Mouse (Mus musculus) megakaryocyte, adult 5-6 weeks (primary cell): ENCODE results near the gene Igf2bp1. TPM values are rescaled to one million over a fixed set of nuclear protein-coding genes. Genes with fewer than 3 reads are reported as not detected.

Experiments
- ATAC-seq: 2 replicates; pipeline ENCODE4 v1.8.0; 2016; ENCODE audit warnings: mild to moderate bottlenecking, inconsistent platforms; ENCODE audit not compliant: poor library complexity, severe bottlenecking
- total RNA-seq, 2 experiments: library from RNA; stranded (forward) in 1 of 2; stranded (reverse) in 1 of 2; fragments of 153-499, 151-499 nt in 1 of 2; fragments of 221-1000, 200-1000 nt in 1 of 2; gene quantifications; 2 replicates each; pipeline versions ENCODE4 v1.2.3 to v1.2.4; 2015 to 2017

Igf2bp1 gene
- total RNA-seq, 2 experiments from 2014 or later = not detected

- peak; percentile 63 for ATAC-seq
These were observed 97.8 kb downstream of the Igf2bp1 start for GRCm38 (mm10) chr11:95907805-95908524.

Other genes starting within 250 kb of the Igf2bp1 start
- 12.6 and 17.3 TPM in 2 replicates for gene Phospho1, start 181.4 kb downstream of the Igf2bp1 start, total RNA-seq (2015)
- 2.3 TPM in 1 of 2 replicates, not detected in the other for gene Phospho1, start 181.4 kb downstream of the Igf2bp1 start, total RNA-seq (2017)
- gene Gngt2, start 168.7 kb downstream of the Igf2bp1 start, total RNA-seq (2015) = 92.0 and 95.7 TPM in 2 replicates
- 64.0 and 66.6 TPM in 2 replicates for gene Gngt2, start 168.7 kb downstream of the Igf2bp1 start, total RNA-seq (2017)
- gene Abi3, start 163.5 kb downstream of the Igf2bp1 start, total RNA-seq (2015) = 14.7 and 19.8 TPM in 2 replicates
- 13.7 and 20.0 TPM in 2 replicates for gene Abi3, start 163.5 kb downstream of the Igf2bp1 start, total RNA-seq (2017)
- gene B4galnt2, start 91.0 kb downstream of the Igf2bp1 start, total RNA-seq (2015) = not detected in 2 replicates
- not detected in 2 replicates for gene B4galnt2, start 91.0 kb downstream of the Igf2bp1 start, total RNA-seq (2017)
- gene Gip, start 18.6 kb upstream of the Igf2bp1 start, total RNA-seq (2015) = not detected in 2 replicates
- gene Gip, start 18.6 kb upstream of the Igf2bp1 start, total RNA-seq (2017) = not detected in 2 replicates
- gene Snf8, start 28.9 kb upstream of the Igf2bp1 start, total RNA-seq (2015) = 80.1 and 93.3 TPM in 2 replicates
- 47.6 and 59.8 TPM in 2 replicates for gene Snf8, start 28.9 kb upstream of the Igf2bp1 start, total RNA-seq (2017)
- gene Ube2z, start 59.4 kb upstream of the Igf2bp1 start, total RNA-seq (2015) = 22.5 and 22.8 TPM in 2 replicates
- gene Ube2z, start 59.4 kb upstream of the Igf2bp1 start, total RNA-seq (2017) = 20.8 and 21.5 TPM in 2 replicates
- gene Atp5g1, start 69.7 kb upstream of the Igf2bp1 start, total RNA-seq (2015) = 192 and 203 TPM in 2 replicates
- 24.3 and 35.9 TPM in 2 replicates for gene Atp5g1, start 69.7 kb upstream of the Igf2bp1 start, total RNA-seq (2017)
- gene Calcoco2, start 106.0 kb upstream of the Igf2bp1 start, total RNA-seq (2015) = not detected in 2 replicates
- not detected in 2 replicates for gene Calcoco2, start 106.0 kb upstream of the Igf2bp1 start, total RNA-seq (2017)
- not detected in 2 replicates for gene Ttll6, start 127.8 kb upstream of the Igf2bp1 start, total RNA-seq (2015)
- gene Ttll6, start 127.8 kb upstream of the Igf2bp1 start, total RNA-seq (2017) = not detected in 2 replicates
- not detected in 2 replicates for gene Hoxb13, start 188.4 kb upstream of the Igf2bp1 start, total RNA-seq (2015)
- gene Hoxb13, start 188.4 kb upstream of the Igf2bp1 start, total RNA-seq (2017) = not detected in 2 replicates